Mouse (Mus musculus) kidney, adult 11 months (tissue): ENCODE data around the gene P2ry1.

ENCODE experiments used
- DNase-seq: peaks from one replicate; pipeline ENCODE4 v3.0.0; 2022

Gene P2ry1

DNA sequence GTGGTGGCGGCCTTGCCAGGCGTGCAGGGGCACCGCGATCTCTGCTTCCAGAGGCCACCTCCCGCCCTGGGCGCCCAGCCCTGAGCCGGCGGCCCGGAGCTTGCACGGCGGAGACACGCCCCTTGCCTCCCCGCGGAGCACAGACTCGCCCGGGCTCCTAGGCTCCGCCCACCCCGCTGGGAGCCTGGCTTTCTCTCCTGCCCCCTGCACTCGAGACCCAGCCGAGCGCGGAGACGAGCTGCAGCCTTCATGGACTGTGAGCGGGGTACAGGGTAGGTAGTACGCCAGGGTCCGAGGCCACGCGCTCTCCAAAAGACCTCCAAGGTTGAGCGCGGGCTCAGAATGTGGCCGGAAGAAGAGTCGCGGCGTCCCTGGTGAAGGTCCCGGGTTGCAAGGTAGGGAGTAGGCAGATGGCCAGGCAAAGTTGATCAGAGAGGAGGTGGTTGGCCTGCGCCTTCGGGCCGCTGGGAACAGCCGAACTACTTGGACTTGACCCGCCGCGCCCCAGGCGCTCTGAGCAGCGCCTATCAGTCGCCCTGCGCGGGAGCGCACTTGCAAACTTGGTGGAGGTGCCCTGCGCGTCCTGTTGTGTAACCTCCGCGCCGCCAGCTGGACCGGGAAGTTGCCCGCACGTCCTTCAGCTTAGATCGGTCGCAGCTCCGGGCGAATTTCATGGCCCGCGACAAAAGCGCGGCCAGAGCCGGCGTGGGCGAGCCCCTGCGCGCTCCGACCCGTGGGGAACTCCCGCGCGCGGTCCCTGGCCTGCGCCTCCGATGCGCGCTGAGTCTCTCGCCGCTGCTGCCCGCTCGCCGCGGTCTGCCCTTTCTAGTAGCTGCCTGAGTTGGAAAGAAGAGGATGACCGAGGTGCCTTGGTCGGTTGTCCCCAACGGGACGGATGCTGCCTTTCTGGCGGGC lies at the start of gene P2ry1:
TSS of gene P2ry1 (plus strand) at position 209 of the 915 bp plus-strand sequence.
- DNase-seq, result peak; percentile 83

DNA sequence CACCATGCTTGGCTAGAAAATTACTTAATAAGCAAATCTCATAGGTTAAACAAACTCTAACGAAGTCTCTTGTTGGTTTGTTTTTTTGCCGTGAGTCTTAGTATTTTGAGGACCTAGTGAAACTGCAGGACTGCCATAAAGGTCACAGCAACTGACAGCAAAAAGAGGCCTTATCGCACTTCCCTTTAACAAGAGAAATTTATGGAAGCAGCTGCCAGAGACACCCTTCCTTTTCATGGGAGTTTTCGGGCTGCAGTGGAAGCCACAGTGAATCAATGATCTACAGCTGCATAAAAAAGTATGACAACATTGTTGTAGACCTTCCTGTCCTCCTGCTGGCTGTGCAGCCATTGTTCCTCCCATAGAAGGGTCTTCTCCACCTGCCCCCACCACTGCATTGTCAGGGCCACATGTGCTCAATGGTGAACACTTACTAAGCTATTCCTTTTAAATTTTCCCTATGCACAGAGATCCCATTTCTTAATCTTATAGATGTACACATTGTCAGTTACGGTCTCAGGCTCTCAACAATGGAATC lies 49.3 kb upstream of the P2ry1 start:
- peak; percentile 16 for DNase-seq

- DNase-seq, result no peak
Observed at GRCm38 (mm10) chr3:60954073-60954472, 48.5 kb upstream of the P2ry1 start.

- DNase-seq, result no peak
Observed at GRCm38 (mm10) chr3:60958769-60959168, 43.8 kb upstream of the P2ry1 start.

GRCm38 (mm10) chr3:60965137-60965536 lies 37.5 kb upstream of the P2ry1 start:
- no peak for DNase-seq

DNA sequence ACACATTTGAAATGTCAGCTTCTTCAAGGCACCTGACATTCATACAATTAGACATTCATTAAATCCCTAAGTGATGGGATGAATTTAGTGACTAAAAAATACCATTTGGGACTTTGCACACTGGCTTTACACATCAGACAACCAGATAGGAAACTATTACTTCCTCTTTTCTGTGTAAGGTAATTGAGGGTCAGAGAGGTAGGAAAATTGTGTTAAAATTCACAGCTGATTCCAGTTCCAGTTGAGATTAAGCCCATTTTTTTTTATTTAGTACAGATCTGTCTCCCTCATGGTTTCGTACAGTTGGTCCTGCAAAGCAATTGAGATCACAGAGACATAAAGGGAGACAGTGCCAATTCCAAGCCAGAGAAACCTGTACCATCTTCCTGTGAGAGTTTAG lies 27.7 kb upstream of the P2ry1 start:
- no peak for DNase-seq

- DNase-seq, result no peak
Observed at GRCm38 (mm10) chr3:60982109-60982508, 20.5 kb upstream of the P2ry1 start.

GRCm38 (mm10) chr3:60998064-60998463 lies 4.5 kb upstream of the P2ry1 start:
- DNase-seq, result no peak

DNA sequence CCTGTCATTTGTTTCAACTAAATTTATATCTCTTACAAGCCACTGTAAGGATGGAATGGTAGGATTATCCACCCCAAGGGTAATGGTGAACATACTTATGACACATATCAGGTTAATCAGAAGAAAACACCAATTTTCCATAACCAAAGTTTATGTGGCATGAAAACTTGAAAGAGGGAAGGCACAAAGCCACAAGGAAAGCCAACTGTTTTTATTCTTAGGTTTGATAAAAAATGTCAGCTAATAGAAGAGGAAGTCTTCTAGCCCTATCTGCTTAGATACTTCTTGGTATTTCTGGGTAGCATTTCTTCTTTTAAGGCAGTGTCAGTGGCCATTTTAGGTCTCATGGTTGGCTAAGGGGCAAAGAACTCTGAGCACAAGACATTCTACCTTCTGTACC lies 2.9 kb upstream of the P2ry1 start:
- no peak for DNase-seq

DNA sequence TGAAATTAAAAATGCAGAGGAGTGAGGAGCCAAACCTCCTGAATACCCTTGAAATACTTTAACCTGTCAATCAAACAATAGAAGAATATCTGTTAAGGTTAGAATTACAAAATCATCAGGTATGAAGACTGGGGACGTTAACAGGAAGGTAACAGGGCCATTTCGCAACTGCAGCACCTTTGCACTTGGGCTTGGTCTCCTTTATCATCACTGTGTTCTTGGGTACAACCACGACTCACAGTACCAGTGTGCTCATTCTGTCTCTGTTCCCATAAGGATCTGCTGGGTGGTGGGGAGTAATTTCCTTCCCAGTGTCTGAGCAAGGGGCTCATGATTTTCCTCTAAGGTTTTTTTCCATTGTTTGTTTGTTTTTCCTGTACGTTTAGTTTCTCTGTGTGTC lies 1.8 kb upstream of the P2ry1 start:
- no peak for DNase-seq

- no peak for DNase-seq
Observed at GRCm38 (mm10) chr3:61001852-61002586, 576 bp upstream of the P2ry1 start.

GRCm38 (mm10) chr3:61004611-61005010 lies 2.0 kb downstream of the P2ry1 start:
- no peak for DNase-seq

- DNase-seq, result no peak
Observed at GRCm38 (mm10) chr3:61011660-61012059, 9.1 kb downstream of the P2ry1 start.

- DNase-seq, result no peak
Observed at GRCm38 (mm10) chr3:61012550-61012949, 10.0 kb downstream of the P2ry1 start.

- DNase-seq, result no peak
Observed at GRCm38 (mm10) chr3:61016733-61017132, 14.1 kb downstream of the P2ry1 start.

DNA sequence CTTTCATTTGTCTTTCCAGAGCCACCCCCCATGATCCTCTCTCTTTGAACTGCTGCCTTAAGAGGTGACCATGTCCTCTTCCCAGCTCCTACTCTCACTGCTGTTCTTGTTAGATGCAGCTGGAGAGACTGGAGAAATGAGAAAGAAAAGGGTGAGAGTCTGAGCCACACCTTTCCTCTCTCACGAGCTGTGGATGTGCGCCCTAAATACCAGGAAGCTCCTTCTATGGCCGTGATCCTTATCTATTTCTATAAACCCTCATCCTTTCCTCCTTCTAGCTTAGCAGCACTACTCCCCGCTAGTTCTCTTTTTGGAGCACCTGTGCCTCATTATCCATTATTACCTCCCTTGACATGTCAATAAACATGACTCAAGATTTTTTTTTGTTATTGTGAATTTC lies 29.5 kb downstream of the P2ry1 start:
- no peak for DNase-seq

- no peak for DNase-seq
Observed at GRCm38 (mm10) chr3:61035633-61036032, 33.0 kb downstream of the P2ry1 start.

DNA sequence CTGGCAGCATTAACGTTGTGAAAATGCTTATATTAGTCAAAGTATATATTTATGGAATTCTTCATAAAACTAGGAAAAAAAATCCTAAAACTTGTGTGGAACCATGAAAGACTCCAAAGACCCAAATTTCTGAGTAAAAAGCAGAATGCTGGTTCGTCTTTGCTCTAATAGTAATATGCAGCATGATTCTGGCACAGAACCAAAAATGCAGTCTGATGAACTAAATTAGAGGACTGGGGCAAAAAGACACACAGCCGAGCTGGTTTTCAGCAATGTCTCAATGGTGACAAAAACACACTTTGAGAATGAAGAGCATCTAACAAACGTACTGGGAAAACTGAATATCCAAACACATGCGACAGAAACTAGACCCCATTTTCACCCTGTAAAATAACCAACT lies 37.3 kb downstream of the P2ry1 start:
- no peak for DNase-seq

DNA sequence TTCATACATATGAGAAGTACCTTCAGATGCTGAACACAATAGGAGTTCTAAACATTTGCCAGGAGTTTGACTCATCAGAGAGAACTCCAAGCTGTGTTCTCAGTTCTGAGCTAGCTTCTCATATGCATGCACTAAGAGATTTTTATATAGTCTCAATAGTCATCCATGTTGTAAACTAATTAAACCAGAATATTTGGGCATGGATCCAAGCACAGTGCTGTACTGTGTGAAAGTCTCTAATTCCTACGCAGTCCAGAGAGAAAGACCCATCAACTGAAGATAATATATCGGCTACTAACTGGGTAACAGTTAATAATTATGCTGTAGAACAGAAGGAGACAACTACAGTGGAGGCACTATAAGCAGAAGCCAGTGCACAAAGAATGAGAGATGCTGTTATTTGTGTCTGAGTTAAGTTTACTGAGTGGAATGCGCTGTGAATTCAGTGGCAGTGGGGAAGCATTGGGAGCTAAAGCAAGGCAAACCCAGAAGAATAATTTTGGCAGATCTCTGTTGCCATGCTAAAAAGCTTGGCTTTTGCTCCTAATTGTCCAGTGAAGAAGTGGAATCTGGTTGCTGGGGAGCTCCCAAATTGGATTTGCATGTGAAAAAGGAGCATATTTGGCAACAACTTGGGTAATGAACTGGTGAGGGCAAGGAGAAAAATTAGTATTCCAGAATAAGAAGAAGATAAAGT lies 47.5 kb downstream of the P2ry1 start:
- no peak for DNase-seq
